Mouse (Mus musculus) C2C12 (cell line): ENCODE measurements at regions not wholly inside any gene's neighbourhood (a gene's known extent, or its start where the extent isn't known, plus 50 kb on each side); places are given as distances from the start of the nearest gene placed in this dataset.
A peak's percentile ranks its signal among the peaks of the same experiment; 100 is the strongest.

Experiments
- H3K27me3 ChIP-seq: one replicate; pipeline ENCODE4 v1.6.1; 2011; ENCODE audit not compliant: control insufficient read depth, insufficient read depth, insufficient read length
- H3K36me3 ChIP-seq: one replicate; pipeline ENCODE4 v1.6.1; 2011; ENCODE audit not compliant: control insufficient read depth, insufficient read depth
- H3K4me3 ChIP-seq: one replicate; pipeline ENCODE4 v1.5.1; 2011; ENCODE audit warnings: mild to moderate bottlenecking, control low read depth; ENCODE audit not compliant: poor library complexity, insufficient read depth, severe bottlenecking
- H3K79me2 ChIP-seq: one replicate; pipeline ENCODE4 v1.6.1; 2011; ENCODE audit not compliant: control insufficient read depth, insufficient read depth
- H3K79me3 ChIP-seq: one replicate; pipeline ENCODE4 v1.6.1; 2011; ENCODE audit warnings: low read depth, control low read depth
- H3ac ChIP-seq: one replicate; pipeline ENCODE3; 2011; ENCODE audit warnings: low read depth; ENCODE audit not compliant: control insufficient read depth, insufficient read length
- CEBPB ChIP-seq: IDR thresholded peaks from one replicate; pipeline ENCODE4 v1.6.1; 2011; ENCODE audit warnings: low read depth, mild to moderate bottlenecking, control low read depth, moderate library complexity
- CTCF ChIP-seq: IDR thresholded peaks from one replicate; pipeline ENCODE4 v1.5.1; 2011; ENCODE audit not compliant: control insufficient read depth, insufficient read depth, insufficient read length
- FOSL1 ChIP-seq: IDR thresholded peaks from one replicate; pipeline ENCODE4 v1.8.0; 2011; ENCODE audit warnings: mild to moderate bottlenecking, low read length; ENCODE audit not compliant: poor library complexity, insufficient read depth, severe bottlenecking
- MAX ChIP-seq: IDR thresholded peaks from one replicate; pipeline ENCODE4 v1.6.1; 2011; ENCODE audit warnings: mild to moderate bottlenecking, control low read depth
- MYOD1 ChIP-seq: IDR thresholded peaks from one replicate; pipeline ENCODE4 v1.6.1; 2011; ENCODE audit warnings: low read depth; ENCODE audit not compliant: control insufficient read depth, insufficient read length
- MYOG ChIP-seq: IDR thresholded peaks from one replicate; pipeline ENCODE4 v1.6.1; 2011; ENCODE audit not compliant: control insufficient read depth, insufficient read length; ENCODE audit errors: extremely low read depth
- USF1 ChIP-seq: IDR thresholded peaks from one replicate; pipeline ENCODE4 v1.6.1; 2011; ENCODE audit warnings: low read depth, mild to moderate bottlenecking, control low read depth, moderate library complexity

DNA sequence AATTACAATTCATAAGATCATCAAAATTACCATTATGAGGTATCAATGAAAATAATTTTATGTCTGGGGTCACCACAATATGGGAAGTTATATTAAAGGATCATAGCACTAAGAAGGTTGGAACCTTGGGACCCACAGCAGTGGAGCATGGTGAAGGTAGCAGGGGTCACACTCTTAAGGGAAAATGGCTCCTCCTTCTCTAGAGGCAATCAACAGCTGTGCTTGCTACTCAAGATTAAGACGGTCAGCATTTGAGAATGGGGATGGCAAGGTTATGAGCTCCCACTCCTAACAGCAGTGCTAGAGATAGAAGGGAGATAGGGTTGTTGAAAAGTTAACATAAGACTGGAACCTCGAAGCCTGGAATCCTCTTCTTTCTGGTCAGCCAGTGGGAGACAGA lies 144.6 kb upstream of the Runx1 start:
- H3K36me3 ChIP-seq, result no peaks in the 10 kb centered on the region
- no peak overlapping the region for H3ac ChIP-seq
- H3K27me3 ChIP-seq, result no peaks in the 10 kb centered on the region
- H3K79me3 ChIP-seq, result no peaks in the 10 kb centered on the region
- no peak overlapping the region for H3K4me3 ChIP-seq
- no peak for TF ChIP-seq CTCF
- no peak for TF ChIP-seq MAX
- no peak for TF ChIP-seq FOSL1
- no peak for TF ChIP-seq MYOD1
- no peak for TF ChIP-seq CEBPB
- no peak for TF ChIP-seq MYOG
- no peak for TF ChIP-seq USF1
- H3K79me2 ChIP-seq, result no peaks in the 10 kb centered on the region

DNA sequence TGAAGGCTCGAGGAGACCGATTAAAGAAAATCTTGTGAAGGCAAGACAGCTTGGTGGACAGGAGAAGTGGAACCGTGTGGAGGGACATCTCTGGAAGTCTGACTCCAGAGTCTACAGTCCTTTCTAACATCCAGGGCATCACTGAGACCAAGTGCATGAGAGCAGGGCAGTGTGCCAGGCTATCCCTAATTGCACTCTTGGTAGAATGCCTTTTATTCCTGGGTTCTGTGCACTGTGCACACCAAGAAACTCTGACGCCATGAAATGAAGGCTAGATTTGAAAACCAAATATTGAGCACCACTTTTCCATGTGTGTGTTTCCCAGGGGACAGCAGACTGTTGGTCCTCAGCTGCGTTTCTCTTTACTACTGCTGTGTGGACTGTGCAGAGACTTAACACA lies 143.1 kb upstream of the Runx1 start:
- Histone ChIP-seq H3K4me3 (no peak overlapping the region), H3ac (no peak overlapping the region), H3K79me2 (no peaks in the 10 kb centered on the region), H3K27me3 (no peaks in the 10 kb centered on the region), H3K79me3 (no peaks in the 10 kb centered on the region), H3K36me3 (no peaks in the 10 kb centered on the region)
- TF ChIP-seq FOSL1 (no peak), USF1 (no peak), CEBPB (no peak), MYOD1 (no peak), MAX (no peak), CTCF (no peak), MYOG (no peak)

GRCm38 (mm10) chr16:92966069-92966866 lies 140.3 kb upstream of the Runx1 start:
- H3K4me3 ChIP-seq, result no peak overlapping the region
- no peaks in the 10 kb centered on the region for H3K27me3 ChIP-seq
- H3K79me3 ChIP-seq, result no peaks in the 10 kb centered on the region
- H3K79me2 ChIP-seq, result no peaks in the 10 kb centered on the region
- H3K36me3 ChIP-seq, result no peaks in the 10 kb centered on the region
- H3ac ChIP-seq, result no peak overlapping the region
- TF ChIP-seq FOSL1 (no peak), MAX (no peak), MYOG (no peak), CTCF (no peak), MYOD1 (no peak), USF1 (no peak), CEBPB (no peak)

DNA sequence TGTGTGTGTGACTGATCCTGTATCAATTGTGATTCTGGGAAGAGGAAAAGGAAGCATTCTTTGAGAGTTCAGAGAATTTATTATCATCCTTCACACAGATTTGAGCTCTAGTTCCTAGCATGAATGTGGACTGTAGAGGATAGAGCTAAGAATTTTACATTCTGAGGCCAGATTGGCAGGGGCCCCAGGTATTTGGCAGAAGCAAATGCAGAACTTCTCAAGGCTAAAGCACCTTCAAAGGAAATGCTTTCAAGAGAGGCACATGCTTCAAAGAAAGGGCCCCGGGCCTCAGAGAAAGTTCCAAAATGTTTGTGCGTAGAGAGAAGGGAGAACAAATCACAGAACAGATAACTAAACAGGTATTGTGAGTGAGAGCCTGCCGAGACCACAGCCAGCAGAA lies 139.7 kb upstream of the Runx1 start:
- Histone ChIP-seq H3K79me3 (no peaks in the 10 kb centered on the region), H3K27me3 (no peaks in the 10 kb centered on the region), H3K79me2 (no peaks in the 10 kb centered on the region), H3K4me3 (no peak overlapping the region), H3K36me3 (no peaks in the 10 kb centered on the region), H3ac (no peak overlapping the region)
- TF ChIP-seq USF1 (no peak), MYOD1 (no peak), MYOG (no peak), CTCF (no peak), MAX (no peak)

GRCm38 (mm10) chr16:92963582-92963981 lies 137.6 kb upstream of the Runx1 start:
- no peaks in the 10 kb centered on the region for H3K27me3 ChIP-seq
- TF ChIP-seq CEBPB (no peak), MAX (peak; percentile 30), MYOD1 (peak; percentile 95), FOSL1 (peak; percentile 21)
- no peaks in the 10 kb centered on the region for H3K36me3 ChIP-seq
- H3K4me3 ChIP-seq, result no peak overlapping the region
- no peak overlapping the region for H3ac ChIP-seq
- H3K79me2 ChIP-seq, result no peaks in the 10 kb centered on the region
- no peaks in the 10 kb centered on the region for H3K79me3 ChIP-seq

- Histone ChIP-seq H3ac (no peak overlapping the region), H3K27me3 (no peaks in the 10 kb centered on the region), H3K79me3 (no peaks in the 10 kb centered on the region), H3K4me3 (no peak overlapping the region), H3K36me3 (no peaks in the 10 kb centered on the region), H3K79me2 (no peaks in the 10 kb centered on the region)
- no peak for TF ChIP-seq CTCF
- TF ChIP-seq CEBPB, result no peak
- no peak for TF ChIP-seq MAX
- no peak for TF ChIP-seq USF1
- no peak for TF ChIP-seq MYOD1
- no peak for TF ChIP-seq MYOG
- no peak for TF ChIP-seq FOSL1
These were observed 135.4 kb upstream of the Runx1 start for GRCm38 (mm10) chr16:92961361-92961760.
